Mouse (Mus musculus): Measurements from ENCODE around the gene Zdhhc15. TPM values are rescaled to one million over a fixed set of nuclear protein-coding genes. Genes with fewer than 3 reads are reported as not detected.
"Not testable (repeated sequence)": the region's sequence is repeated elsewhere in the genome, so short reads cannot be mapped to it uniquely, and the experiment has no call there.

Zdhhc15 gene
- 1 to 10 TPM; 3.1 to 3.6 TPM for total RNA-seq (2021)

DNA sequence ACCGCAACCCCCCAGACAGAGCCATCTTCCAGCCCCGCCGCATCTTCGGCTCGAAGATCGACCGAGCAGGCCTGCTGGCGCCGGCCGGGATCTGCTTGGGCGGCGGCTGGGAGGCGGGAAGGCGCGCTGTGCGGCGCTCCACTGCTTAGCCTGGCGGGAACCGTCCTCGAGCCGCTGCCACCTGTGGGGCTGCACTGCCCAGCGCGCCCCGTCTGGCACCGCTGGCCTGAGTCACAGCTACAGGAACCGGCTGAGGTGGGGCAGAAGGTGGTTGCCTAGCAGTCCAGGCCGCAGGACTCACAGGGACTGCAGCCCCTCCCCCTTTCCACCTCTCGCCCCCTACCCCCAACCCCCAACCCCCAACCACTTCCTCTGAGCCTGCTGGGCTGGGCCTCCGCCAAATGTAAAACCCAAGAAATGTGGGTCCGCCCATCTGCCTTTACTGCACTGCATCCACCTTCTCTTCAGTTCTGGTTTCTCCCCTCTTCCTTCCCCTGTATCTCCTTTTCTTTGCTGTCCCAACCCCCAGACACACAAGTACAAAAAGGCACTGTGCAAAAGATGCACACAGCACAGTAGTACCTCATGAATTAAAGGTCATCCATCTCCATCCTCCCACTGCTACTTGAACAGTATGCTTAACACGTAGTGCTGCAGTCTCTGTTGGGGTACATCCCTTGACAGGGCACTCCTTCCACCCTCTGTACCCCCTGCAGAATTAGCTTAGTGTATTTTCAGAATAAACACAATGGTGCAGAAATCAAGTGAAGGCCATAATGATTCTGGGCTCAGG, at the start of gene Zdhhc15:
TSS of gene Zdhhc15 (minus strand) at position 308 of the 793 bp plus-strand sequence.
- intact Hi-C loops (cut with DNase I): no loop called here
- DNase-seq: peak; percentile 61 to 62

DNA sequence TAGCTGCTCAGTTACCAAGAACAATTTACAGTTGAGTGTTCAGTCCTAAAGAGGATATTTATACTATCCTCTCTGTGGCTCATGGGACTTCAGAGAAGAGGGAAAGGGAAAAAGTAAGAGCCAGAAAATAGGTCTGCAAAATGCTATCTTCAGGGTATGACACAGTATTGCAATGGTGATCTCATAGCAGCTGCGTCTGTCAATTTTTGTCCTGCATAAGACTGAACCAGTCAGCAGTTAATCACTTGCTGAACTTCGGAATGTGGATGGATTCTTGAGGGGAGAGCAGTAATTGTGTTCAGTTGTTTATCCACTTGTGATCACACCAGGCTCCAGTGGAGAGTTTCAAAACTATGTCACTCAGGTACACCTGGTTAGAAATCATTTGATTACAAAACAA, 37.1 kb upstream of the Zdhhc15 start:
- intact Hi-C loops (cut with DNase I): no loop called here
- no peak for DNase-seq

DNA sequence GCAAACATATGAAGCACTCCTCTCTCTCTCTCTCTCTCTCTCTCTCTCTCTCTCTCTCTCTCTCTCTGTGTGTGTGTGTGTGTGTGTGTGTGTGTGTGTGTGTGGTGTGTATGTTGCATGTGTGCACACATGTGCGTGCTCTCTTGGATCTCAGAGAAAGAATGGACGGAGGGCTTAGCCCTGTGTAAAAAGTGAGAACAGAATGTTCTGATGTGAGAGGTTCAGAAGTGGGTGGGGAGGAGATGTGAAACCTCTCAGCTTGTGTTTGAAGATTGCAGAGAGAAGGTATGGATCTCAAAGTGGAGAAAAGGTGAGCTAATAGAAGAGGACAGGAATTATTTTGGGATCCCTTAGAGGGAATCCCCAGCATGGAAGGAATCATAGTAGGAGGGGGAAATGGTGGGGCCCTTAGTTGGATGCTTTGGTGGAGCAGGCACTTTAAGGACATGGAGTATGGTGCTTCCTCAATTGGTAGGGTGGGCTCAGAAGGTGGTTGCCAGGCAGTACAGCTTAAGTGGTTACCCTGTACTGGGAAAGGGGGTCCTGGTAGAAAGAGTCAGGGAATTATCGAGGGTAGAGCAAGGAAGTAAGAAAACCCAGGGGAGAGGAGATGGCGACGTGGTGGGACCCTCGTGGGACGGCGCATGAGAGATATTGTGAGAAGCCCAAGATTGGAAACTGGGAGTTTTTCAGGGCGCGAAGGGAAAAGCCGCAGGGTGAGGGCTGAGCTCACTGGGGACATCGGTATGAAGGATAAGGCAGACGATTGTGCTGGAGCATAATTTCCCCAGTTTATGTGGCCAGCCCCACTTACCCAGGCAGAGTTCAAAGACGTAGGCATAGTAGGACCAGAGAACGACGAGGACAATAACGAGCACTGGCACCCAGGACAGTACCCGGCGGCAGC, 761 bp downstream of the Zdhhc15 start:
- peak; percentile 1 for DNase-seq
- intact Hi-C loops (cut with DNase I): no loop called here

DNA sequence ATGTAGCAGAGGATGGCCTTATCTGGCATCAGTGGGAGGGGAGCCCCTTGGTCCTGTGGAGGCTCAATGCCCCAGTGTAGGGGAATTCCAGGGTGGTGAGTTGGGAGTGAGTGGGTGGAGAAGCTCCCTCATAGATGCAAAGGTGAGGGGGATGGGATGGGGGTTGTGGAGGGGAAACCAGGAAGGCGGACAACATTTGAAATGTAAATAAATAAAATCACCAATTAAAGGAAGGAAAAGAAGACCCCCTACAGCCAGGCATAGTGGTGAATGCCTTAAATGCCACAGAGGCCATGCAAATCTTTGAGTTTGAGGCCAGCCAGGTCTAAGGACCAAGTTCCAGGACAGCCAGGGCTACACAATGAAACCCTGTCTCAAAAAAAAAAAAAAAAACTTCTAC, 13.9 kb downstream of the Zdhhc15 start:
- DNase-seq: no peak
- intact Hi-C loops (cut with DNase I): no loop called here

DNA sequence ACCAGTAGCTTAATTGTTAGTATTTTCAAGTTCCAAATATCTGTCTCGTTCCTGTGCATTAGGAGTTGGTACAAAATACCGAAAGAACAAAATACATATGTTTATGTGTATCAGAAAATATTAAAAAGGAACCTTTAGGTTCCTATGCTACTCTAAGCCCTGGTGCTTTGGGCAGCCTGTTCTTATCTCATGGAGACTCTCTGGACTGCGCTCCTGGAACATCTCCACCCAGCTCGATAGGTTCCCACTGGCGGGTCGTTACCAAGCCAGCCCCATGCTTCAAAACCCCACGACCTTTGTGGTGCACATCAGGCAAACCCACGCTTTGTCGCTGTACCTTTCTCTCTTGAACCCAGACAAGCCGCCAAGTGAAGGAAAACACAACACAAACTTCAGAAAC, 58.3 kb downstream of the Zdhhc15 start:
- intact Hi-C loops (cut with DNase I): no loop called here
- no peak for DNase-seq

DNA sequence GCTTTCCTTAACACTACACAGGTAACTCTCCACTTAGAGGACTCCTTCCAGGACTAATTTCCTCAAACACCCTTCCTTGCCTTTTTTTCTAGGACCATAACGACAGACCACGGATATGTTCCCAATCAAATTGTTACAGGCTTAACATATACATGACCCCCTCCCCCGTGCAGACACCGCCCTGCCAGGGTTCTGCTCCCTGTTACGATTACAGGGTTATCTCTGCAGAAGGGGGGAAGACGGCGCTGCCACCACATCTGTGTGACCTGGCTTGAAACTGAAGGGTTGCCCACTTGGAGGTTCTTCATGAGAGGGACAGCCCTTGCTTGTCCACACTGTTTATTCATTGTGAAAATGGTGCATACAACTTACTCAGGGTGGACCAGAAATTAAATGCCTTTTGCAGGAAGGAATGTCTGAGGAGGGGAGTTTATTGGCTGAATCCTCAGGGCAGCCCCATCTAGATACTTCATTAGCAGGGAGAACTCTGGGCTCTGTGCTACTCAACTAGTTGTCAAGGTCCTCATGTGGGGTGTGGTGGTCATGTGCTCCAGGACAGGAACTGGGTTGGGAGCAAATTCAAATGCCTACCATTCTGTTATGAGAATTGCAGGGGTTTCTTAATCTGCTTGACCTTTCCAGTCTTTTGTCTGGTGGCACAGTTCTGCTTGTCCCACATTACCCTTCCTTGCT, 67.0 kb downstream of the Zdhhc15 start:
- intact Hi-C loops (cut with DNase I); DNase-seq: not testable (repeated sequence)

DNA sequence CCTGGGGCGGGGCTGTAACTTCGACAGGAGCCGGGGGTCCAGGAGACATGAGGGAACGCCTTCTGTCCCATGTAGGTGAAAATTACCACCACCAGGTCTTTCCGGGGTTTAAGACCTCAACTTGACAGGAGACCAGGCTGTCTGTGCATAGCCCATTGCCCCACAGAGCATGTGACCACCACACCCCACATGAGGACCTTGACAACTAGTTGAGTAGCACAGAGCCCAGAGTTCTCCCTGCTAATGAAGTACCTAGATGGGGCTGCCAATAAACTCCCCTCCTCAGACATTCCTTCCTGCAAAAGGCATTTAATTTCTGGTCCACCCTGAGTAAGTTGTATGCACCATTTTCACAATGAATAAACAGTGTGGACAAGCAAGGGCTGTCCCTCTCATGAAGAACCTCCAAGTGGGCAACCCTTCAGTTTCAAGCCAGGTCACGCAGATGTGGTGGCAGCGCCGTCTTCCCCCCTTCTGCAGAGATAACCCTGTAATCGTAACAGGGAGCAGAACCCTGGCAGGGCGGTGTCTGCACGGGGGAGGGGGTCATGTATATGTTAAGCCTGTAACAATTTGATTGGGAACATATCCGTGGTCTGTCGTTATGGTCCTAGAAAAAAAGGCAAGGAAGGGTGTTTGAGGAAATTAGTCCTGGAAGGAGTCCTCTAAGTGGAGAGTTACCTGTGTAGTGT, 68.5 kb downstream of the Zdhhc15 start:
- DNase-seq; intact Hi-C loops (cut with DNase I): not testable (repeated sequence)

DNA sequence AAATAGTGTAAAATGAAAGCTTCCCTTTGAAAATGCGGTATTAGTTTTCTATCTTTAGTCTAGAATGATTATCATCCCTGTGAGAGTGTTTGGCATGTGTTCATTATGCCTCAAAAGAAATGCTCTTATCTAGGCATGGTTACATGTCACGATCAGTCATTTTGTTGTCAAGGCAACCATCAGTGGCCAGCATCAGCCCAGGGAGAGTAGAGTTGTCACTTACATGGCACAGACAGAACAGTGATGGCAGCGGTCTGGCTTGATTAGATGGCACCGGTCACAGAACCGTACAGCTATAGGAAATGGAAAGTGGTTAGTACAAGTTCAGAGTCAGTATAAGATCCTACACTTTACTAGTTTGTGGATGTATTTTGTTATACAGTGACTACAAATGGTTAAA, 96.9 kb downstream of the Zdhhc15 start:
- no peak for DNase-seq
- intact Hi-C loops (cut with DNase I): no loop called here

DNA sequence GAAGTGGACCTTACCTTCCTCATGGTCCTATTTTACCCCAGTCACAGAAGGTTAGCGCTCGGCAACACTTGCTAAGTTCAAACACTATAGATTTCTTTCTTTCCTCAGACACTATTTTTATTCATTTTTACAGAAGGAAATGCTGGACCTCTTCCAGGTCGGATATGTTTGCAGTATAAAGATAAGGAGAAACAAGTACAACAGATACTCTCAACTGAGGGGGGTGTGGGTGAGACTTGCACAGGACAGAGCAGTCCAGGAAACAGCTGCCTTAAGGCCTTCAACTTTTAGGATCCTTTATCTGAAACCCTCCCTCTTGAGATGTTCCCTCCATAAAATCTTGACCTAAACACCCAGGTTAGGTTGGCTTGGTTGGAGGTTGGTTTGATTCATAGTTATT, 103.4 kb downstream of the Zdhhc15 start:
- DNase-seq: peak; percentile 8 to 17
- intact Hi-C loops (cut with DNase I): no loop called here

DNA sequence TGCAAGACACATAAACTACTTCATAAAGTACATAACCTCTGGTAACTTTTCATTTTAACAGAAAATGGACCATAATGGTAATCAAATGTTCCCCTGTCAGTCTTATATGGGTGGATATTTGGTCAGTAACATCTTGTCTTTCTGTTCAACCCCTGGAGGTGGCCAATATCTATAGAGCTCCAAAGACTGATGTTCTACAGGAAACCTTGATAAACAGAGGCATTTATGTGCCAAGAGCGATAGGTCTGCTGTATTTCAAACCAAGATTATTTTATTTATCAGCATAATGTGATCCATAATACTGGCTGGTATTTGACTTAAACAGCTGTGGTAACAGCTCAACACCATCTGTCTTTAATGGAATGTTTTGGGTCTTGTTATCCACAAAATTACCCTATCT, 125.6 kb downstream of the Zdhhc15 start:
- DNase-seq: no peak
- intact Hi-C loops (cut with DNase I): loop anchor here (10.0 kb wide), 1 partner anchor 460 kb away; no protein-coding TSS in a partner anchor

DNA sequence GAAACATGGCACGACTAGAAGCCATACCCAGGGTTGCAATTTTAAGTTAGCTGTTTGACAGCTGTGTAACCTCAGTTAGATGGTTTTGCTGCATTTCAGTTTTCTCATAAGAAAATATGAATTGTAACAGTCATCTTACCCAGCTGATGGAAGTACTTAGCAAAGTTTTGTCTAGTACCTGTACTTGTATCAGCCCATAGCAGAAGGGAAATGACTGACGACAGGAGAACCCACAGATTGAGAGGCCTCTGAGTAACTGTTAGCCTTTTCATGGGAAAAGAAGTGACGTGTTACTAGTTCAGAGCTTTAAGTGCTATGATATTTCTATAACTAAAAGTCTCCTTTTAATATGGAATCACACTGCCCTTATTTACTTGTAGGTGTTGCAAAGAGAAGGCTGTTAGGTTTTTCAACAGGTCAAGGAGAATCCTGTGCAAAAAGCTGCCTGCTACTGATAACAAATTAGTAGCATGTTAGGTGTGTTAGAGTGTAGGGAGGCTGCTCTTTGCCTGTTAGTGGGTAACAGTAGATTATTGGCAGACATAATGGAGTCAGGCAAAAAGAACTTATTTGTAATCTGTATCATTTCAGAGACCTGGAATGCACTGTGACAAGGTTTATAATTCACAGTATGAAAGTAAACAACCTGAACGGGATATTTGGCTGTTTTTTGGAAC, 126.8 kb downstream of the Zdhhc15 start:
- DNase-seq: no peak

DNA sequence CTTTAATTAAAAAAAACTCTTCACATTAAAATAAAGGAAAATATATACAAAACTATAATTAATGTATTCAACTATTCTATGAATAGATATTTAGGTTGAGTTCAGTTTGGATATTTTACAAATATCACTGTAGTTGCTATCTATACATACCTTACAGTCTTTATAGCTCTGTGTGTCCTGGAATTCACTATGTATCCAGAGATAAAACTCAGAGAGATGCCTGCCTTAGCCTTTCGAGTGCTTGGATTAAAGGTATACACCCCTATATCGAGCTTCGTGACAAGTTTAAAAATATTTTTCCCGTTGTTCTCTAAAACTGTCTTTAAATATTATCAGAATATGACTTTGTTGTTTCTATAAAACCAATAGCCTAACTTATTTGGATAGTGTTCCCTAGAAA, 128.2 kb downstream of the Zdhhc15 start:
- DNase-seq: no peak
- intact Hi-C loops (cut with DNase I): loop anchor here (10.0 kb wide), 1 partner anchor 462 kb away; no protein-coding TSS in a partner anchor

More for the DNA sequence above, 126.8 kb downstream of the Zdhhc15 start:
- intact Hi-C loops (cut with DNase I): loop anchor here (10.0 kb wide), 1 partner anchor 461 kb away; no protein-coding TSS in a partner anchor

DNA sequence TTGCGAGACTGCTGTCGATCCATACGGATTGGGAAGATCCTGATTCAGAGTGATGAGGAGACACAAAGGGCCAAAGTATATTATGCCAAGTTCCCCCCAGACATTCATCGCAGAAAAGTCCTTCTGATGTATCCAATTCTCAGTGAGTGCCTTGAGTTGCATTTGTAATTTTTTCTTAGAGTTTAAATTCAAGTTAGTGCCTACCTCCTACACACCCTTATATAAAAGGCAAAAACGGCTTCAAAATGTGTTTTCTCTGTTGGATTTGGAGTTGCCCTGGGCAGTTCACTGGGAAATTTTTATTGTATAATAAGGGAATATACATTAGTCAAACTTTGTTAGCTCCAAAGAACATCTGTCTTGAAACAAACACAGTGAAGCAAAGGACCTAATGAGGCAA, 169.1 kb downstream of the Zdhhc15 start:
- intact Hi-C loops (cut with DNase I): no loop called here
- DNase-seq: no peak

DNA sequence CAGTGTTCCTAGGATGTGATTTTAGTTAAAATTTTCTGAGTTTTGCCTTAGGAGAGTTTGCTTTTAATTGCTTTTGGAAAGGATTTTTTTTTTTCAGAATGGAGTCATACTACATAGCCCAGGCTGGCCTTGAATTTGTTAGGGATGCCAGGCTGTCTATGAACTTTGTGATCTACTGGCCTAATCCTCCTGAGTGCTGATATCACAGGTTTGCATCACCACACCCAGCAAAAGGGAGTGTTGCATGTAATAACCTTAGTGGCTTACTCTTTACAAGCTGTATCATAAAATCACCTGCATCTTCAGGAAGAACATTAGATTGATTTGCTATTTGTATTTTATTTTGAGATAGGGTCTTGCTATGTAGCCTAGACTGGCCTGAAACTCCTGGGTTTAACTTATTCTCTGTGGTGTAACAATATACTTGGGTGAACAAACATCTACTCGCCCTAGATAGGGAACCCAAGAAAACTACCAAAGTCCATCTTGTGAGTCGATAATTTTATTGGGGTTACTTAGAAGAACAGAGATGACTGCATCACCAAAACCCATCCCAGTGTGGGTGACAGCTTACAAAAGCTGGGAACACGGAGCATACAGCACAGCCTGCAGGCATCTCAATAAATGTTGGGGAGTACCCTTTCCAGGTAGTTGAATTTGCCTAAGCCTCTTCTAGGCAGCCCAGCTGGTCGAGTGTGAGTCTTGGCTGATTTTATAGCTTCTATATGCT, 181.1 kb downstream of the Zdhhc15 start:
- no peak for DNase-seq
- intact Hi-C loops (cut with DNase I): no loop called here

DNA sequence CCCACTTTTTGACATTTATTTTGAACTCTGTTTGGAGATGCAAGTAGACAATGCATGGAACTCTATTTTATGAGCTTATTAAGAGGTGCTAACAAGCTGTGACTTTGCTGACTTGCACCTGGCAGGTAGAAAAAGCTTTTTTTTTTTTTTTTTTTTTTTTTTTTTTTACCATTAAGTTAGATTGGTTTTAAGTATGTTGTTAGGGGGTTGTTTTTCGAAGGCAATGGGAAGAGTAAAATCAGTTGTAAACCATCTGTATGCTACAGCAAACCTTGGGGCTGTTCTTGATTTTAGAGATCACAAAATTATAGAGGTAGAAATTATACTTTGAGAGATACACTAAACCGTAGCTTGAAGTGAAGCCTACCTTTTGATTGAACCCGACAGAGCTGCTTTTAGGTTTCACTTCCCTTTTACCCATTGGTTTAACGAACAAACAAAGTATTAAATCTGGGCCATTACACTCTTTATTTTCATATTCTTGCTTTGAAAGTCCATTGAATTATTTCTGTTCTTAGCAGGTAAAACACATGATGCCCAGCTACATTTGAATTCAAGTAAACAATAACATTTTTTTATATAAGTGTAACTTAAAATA, 181.9 kb downstream of the Zdhhc15 start:
- no peak for DNase-seq
- intact Hi-C loops (cut with DNase I): no loop called here

DNA sequence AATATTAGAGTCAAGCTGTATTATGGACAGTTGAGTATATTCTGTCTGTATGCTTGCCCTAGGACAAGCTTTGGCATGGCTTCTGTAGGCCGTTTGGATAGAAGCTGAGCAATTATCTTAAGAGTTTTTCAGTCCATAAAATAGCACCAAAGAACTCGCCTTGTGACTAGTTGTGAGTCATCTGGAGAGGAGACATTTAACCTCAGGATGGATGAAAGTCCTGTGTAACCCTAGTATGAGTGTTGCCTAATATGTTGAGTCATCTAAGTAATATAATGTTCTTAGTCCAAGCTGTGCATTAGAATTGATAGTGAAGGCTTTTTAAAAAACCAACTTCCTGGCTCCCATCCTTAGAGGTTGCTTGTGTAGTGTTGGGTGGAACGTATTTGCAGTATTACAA, 182.8 kb downstream of the Zdhhc15 start:
- no peak for DNase-seq
- intact Hi-C loops (cut with DNase I): no loop called here
